Mouse (Mus musculus) bone marrow macrophage, adult 2 months (primary cell): ENCODE measurements at regions not wholly inside any gene's neighbourhood (a gene's known extent, or its start where the extent isn't known, plus 50 kb on each side); places are given as distances from the start of the nearest gene placed in this dataset.

Experiments
- CTCF ChIP-seq: IDR thresholded peaks from 2 replicates; pipeline ENCODE4 v1.5.1; 2012; ENCODE audit warnings: low read depth, mild to moderate bottlenecking, low read length, moderate library complexity
- POLR2A ChIP-seq: IDR thresholded peaks from 2 replicates; pipeline ENCODE4 v1.6.1; 2012; ENCODE audit warnings: mild to moderate bottlenecking, low read depth, low read length, borderline replicate concordance

DNA sequence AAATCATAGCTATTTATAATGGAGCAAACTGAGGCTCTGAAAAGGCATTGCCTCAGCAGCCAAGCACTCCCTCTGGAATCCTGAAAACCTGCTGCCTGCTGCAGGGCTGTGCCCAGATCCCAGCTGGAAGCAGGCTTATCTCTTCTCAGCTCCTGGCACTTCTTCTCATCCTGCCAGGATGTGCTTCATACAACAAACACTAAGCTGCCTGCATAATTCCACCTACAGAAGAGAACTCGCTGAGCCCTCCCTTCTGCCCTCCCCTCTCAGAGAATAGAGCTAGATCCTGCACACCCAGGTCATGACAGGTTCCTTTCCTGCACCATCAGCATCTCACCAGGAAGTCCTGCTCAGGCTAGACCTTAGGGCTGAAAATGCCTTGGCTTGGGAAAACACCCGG, 187.4 kb upstream of the Bcl6 start:
- no peak for TF ChIP-seq CTCF
- no peak for TF ChIP-seq POLR2A
